18 mouse cellular contexts compared by ENCODE assay signal in the genomic region with DNA sequence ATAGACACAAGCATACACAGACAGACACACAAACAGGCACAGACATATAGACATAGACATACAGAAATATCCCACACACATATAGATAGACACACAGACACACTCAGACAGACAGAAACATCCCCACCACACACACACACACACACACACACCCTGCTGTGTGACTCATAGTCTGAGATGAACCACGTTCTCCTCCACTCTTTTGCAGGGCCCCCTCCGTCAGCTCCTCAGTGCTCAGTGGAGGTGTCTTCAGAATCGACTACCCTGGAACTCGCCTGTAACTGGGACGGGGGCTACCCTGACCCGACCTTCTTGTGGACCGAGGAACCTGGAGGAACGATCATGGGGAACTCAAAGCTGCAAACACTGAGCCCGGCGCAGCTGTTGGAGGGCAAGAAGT.
"Had no signal": no experiment of that assay in that cellular context is flagged by ENCODE, and none has a peak within 500 bp of the region (broad histone marks: within the 10 kb centered on the region; RNA-seq: fewer than 3 reads in every experiment).

No protein-coding gene starts in this region.

- H3K4me3 ChIP-seq: liver, embryonic 13.5 days; megakaryocyte, embryonic 14.5 days; midbrain, embryonic 10.5 days; myocyte; neural tube, embryonic 13.5 days; neural tube, embryonic 15.5 days; stomach, embryonic 15.5 days had no signal

- DNase-seq: liver, embryonic 13.5 days; lung, adult 18-20 months; lung, embryonic 14.5 days; lung, postnatal 10 days; lung, postnatal 4 days; midbrain, embryonic 14.5 days; right cerebral cortex, postnatal 14 days; thymus, adult 2 months; thymus, postnatal 14 days; thymus, postnatal 36 days had no signal

- H3K4me2 ChIP-seq: liver, embryonic 13.5 days; lung, embryonic 14.5 days; neural tube, embryonic 13.5 days; neural tube, embryonic 15.5 days; stomach, embryonic 15.5 days had no signal

- H3K9ac ChIP-seq: liver, embryonic 13.5 days; lung, embryonic 14.5 days; neural tube, embryonic 13.5 days; neural tube, embryonic 15.5 days; stomach, embryonic 15.5 days had no signal

- H3K4me1 ChIP-seq: megakaryocyte, embryonic 14.5 days; midbrain, embryonic 10.5 days; neural tube, embryonic 13.5 days; neural tube, embryonic 15.5 days; stomach, embryonic 15.5 days had no signal

- H3K27me3 ChIP-seq: liver, embryonic 13.5 days; neural tube, embryonic 13.5 days; neural tube, embryonic 15.5 days; stomach, embryonic 15.5 days had no signal

- H3K27ac ChIP-seq: liver, embryonic 13.5 days; midbrain, embryonic 10.5 days; neural tube, embryonic 13.5 days; neural tube, embryonic 15.5 days; stomach, embryonic 15.5 days; stomach, postnatal 0 days had no signal

- H3K9me3 ChIP-seq: neural tube, embryonic 13.5 days; neural tube, embryonic 15.5 days; stomach, embryonic 15.5 days had no signal

- H3K36me3 ChIP-seq: midbrain, embryonic 10.5 days; neural tube, embryonic 13.5 days; neural tube, embryonic 15.5 days had no signal

- ATAC-seq: midbrain, embryonic 16.5 days had no signal
